Mouse (Mus musculus): ENCODE results near the gene Manbal.

DNA sequence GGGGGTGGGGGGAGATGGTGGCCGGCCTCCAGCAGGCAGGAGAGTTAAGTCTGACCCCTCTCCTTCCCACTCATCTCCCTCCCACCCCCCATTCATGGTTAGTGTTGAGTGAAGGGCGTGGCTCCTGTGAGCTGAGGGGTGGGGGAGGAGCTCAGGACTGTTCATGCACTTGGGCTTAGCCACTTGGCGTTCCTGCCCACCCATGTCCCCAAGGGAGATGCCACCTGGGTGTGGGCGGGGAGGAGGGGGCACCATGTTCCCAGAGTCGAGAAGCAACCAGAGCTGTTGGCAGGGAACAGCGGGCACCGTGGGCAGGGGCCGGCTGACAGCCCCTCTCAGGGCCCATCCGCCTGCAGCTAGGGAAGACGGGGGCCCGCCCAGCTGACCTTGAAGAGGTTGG lies 69.1 kb downstream of the Manbal start:
- TF ChIP-seq ZNF384 (IDR thresholded peaks at IDR 0.05; ENCODE audit: low read depth, low read length): no peak
- TF ChIP-seq HCFC1 (IDR thresholded peaks at IDR 0.05; ENCODE audit: borderline replicate concordance, insufficient read depth, low read length): no peak
- TF ChIP-seq MAFK (IDR thresholded peaks at IDR 0.05; ENCODE audit: insufficient read depth, low read depth, low read length): no peak
- TF ChIP-seq ZC3H11A (IDR thresholded peaks at IDR 0.05; ENCODE audit: borderline replicate concordance, low read depth, low read length): no peak
- no peak for TF ChIP-seq CHD2 (IDR thresholded peaks at IDR 0.05; ENCODE audit: low read depth, low read length)

Measured in ES-E14 (cell line).